Mouse (Mus musculus) embryonic facial prominence, embryonic 12.5 days (tissue): Measurements from ENCODE around the gene Idi2. TPM values are rescaled to one million over a fixed set of nuclear protein-coding genes. Genes with fewer than 3 reads are reported as not detected.
"Not testable (repeated sequence)": the region's sequence is repeated elsewhere in the genome, so short reads cannot be mapped to it uniquely, and the experiment has no call there.

ENCODE experiments used
- ATAC-seq: fragments of 200-750 bp; cut with Nextera tagmentation; 2 replicates; pipeline ENCODE4 v1.8.0; 2017; ENCODE audit not compliant: insufficient number of reproducible peaks, insufficient read depth, low FRiP score, low TSS enrichment
- H3K27ac ChIP-seq: fragments of 300-500 bp; sonication (generic); 2 replicates; pipeline ENCODE4 v1.5.1; 2016; ENCODE audit warnings: mild to moderate bottlenecking
- H3K27me3 ChIP-seq: fragments of 300-500 bp; sonication (generic); 2 replicates; pipeline ENCODE4 v1.6.1; 2016; ENCODE audit warnings: mild to moderate bottlenecking, moderate library complexity
- H3K36me3 ChIP-seq: fragments of 300-500 bp; sonication (generic); 2 replicates; pipeline ENCODE4 v1.6.1; 2016; ENCODE audit warnings: mild to moderate bottlenecking
- H3K4me1 ChIP-seq: fragments of 300-500 bp; sonication (generic); 2 replicates; pipeline ENCODE4 v1.6.1; 2016
- H3K4me2 ChIP-seq: fragments of 300-500 bp; sonication (generic); replicated peaks from 2 replicates; pipeline ENCODE4 v1.6.1; 2016; ENCODE audit warnings: mild to moderate bottlenecking, moderate library complexity
- H3K4me3 ChIP-seq: fragments of 300-500 bp; sonication (generic); 2 replicates; pipeline ENCODE4 v1.5.1; 2016; ENCODE audit warnings: mild to moderate bottlenecking
- H3K9ac ChIP-seq: fragments of 300-500 bp; sonication (generic); 2 replicates; pipeline ENCODE4 v1.6.1; 2016; ENCODE audit warnings: mild to moderate bottlenecking, moderate library complexity
- H3K9me3 ChIP-seq: fragments of 300-500 bp; sonication (generic); 2 replicates; pipeline ENCODE4 v1.6.1; 2016; ENCODE audit warnings: mild to moderate bottlenecking, moderate library complexity
- WGBS: fragments of 180-500 bp; shearing (Covaris S2); methylation state at CpG from one replicate; pipeline ENCODE4 v1.1.7; 2016; 5-methylcytosine and 5-hydroxymethylcytosine counted together
- polyA plus RNA-seq: library from polyadenylated mRNA; unstranded; fragments of >200 nt; fragmentation: Nextera tagmentation; extraction: Ambion mirVana; gene quantifications from 2 replicates; pipeline ENCODE4 v1.2.1, GENCODE M21; 2016

The Idi2 gene
- polyA plus RNA-seq, result 0.06 TPM in 1 of 2 replicates, not detected in the other

DNA sequence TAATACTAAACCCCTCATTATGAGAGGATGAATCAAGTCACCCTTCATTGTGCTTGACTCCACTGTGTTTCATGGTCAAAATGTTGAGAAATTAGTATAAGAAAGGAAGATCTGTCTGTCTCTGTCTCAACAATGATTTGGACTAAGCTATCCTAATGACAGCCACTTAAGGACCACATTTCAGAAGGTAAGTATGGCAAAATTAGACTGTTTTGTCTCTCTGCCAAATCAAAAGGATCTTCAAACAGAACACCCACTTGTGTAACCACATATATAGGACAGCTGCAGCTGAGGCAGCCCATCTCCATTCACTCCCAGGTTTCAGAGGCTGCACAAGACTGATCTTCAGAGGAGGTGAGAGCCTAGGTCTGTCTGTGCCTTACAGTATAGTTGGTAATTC lies at the start of gene Idi2:
Gene Idi2, plus strand, starts transcription at position 301 of the 400 bp plus-strand sequence.
- H3K4me2 ChIP-seq, H3K4me1 ChIP-seq, H3K27ac ChIP-seq, ATAC-seq, H3K4me3 ChIP-seq, H3K27me3 ChIP-seq, H3K9ac ChIP-seq, H3K9me3 ChIP-seq, H3K36me3 ChIP-seq: not testable (repeated sequence)

DNA sequence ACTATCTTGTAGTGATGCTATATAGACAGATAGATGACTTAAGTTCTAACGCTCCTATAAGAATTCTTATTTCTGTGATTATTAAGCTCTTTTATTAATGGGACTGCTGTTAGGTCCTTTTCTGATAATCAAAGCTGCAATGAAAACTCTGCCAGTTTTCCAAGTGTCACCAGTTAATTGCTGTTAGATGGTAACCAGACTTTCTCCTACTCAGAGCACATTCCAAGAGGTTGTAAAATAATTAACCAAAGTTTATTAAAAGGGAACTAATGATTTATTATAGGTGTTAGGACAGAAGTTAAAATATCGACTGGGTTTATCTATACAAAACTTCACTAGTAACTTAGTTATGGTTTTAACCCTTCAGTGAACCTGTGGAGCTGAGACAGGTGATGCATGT lies 46.7 kb upstream of the Idi2 start:
- H3K9me3 ChIP-seq, result peaks cover 11% of the 10 kb centered on the region; the same call in 1 of the 2 replicates

DNA sequence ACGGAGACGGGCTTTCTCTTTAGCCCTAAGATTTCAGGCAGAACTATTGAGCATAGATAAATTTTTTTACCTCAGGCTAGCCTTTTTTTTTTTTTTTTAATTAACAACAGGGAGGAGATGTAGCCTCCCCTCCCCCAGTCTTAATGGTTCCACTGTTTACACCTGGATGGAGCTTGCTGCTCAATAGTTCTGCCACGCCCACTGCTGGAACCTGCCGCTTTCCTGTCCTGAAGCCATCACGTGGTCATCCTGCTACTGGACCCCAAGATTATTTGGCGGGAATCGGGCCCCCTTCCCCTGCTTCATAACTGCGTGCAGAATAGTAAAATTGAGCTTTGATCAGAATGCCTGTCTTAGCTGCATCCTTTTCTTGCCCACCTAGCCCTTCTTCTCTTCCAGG lies 38.8 kb upstream of the Idi2 start:
- H3K4me3 ChIP-seq, H3K4me2 ChIP-seq, H3K36me3 ChIP-seq, H3K27ac ChIP-seq, H3K9ac ChIP-seq, H3K27me3 ChIP-seq, H3K9me3 ChIP-seq, H3K4me1 ChIP-seq, ATAC-seq: not testable (repeated sequence)
- WGBS, result 88% methylated on average over 8 of the region's 8 CpGs

More for the DNA sequence above, 46.7 kb upstream of the Idi2 start:
- H3K27ac ChIP-seq, H3K27me3 ChIP-seq, H3K36me3 ChIP-seq, H3K4me2 ChIP-seq, H3K4me1 ChIP-seq, ATAC-seq, H3K9ac ChIP-seq, H3K4me3 ChIP-seq: not testable (repeated sequence)
- WGBS, result 90% methylated on average over 2 of the region's 2 CpGs

DNA sequence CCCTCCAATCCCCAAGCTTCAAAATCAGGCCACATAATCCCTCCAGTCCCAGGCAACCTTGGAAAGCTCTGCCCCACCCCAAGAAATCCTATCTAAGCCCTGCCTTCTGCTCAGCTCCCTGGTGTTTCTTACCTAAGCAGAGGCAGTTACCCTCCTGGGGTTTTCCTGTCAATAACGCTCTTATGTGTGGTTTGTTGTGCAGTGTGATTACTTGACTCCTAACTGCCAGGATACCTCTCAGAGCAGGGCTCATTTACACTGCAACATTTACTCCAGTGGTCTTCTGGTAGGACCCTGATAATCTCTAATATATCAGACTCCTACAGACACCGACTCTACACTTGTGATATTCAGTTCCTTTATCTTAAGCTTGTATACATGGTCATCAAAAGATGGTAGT lies 19.2 kb upstream of the Idi2 start:
- Histone ChIP-seq H3K4me3 (no peak overlapping the region), H3K9ac (no peak overlapping the region), H3K27me3 (no peaks in the 10 kb centered on the region), H3K27ac (no peak overlapping the region), H3K4me1 (no peaks in the 10 kb centered on the region), H3K36me3 (no peaks in the 10 kb centered on the region), H3K9me3 (no peaks in the 10 kb centered on the region), H3K4me2 (no peak overlapping the region)
- 69% methylated on average over 2 of the region's 2 CpGs for WGBS
- ATAC-seq, result no peak

DNA sequence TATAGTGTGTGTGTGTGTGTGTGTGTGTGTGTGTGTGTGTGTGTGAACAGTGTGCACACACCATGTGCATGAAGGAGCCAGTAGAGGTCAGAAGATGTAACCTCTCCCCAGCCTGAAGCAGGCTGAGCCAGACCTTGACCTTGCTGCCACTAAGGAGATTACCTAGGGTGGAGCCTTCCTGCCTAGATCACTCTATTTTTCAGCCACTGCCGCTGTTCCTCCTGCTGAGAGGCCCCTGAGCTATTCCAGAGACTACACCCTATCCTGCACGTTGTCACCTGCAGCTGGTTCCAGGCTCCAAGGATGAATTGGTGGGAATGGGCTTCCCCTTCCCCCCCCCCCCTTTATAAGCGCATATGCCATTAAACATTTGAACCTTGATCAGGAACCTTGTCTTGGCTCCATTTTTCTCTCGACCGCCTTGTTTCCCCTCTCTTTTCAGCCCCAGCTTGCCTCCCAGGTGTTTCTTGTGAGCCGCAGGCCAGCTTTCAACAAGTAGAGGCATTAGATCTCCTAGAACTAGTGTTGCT lies 15.0 kb upstream of the Idi2 start:
- not testable (repeated sequence) for H3K9me3 ChIP-seq, H3K4me3 ChIP-seq, H3K27ac ChIP-seq, H3K9ac ChIP-seq, H3K36me3 ChIP-seq, H3K4me2 ChIP-seq, H3K4me1 ChIP-seq, H3K27me3 ChIP-seq, ATAC-seq
- 81% methylated on average over 6 of the region's 6 CpGs for WGBS

DNA sequence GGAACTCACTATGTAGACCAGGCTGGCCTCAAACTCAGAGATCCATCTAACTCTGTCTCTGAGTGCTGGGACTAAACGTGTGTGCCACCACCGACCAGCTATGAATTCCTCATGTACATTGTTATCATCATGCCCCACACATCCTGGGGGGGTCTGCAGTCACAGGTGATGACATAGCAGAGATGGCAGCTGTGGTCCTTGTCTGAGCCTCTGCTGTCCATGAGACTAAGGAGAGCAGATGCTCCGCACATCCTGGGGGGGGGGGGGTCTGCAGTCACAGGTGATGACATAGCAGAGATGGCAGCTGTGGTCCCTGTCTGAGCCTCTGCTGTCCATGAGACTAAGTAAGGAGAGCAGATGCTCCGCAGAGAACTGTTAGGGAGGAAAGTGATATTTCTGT lies 11.6 kb upstream of the Idi2 start:
- not testable (repeated sequence) for H3K4me3 ChIP-seq, H3K4me1 ChIP-seq, ATAC-seq, H3K27me3 ChIP-seq, H3K9ac ChIP-seq, H3K4me2 ChIP-seq, H3K27ac ChIP-seq, H3K9me3 ChIP-seq, H3K36me3 ChIP-seq
- WGBS, result 78% methylated on average over 4 of the region's 4 CpGs

DNA sequence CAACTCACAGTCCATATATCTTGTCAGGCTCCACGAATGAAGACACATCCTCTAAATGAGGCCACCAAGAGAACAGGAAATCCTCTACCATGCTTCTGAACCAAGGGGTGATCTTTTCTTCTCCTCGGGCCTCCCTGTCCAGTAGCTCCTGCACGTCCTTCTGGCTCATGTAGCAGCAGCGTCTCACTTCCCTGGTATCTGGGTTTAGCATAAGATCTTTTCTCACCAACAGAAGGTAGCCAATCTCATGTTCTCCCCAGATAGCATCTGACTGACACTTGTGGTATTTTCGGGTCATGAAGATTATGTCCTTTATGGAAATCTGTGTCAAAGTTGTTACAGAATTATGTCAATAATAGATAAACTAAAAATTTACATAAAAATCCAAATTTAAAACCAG lies 11.0 kb upstream of the Idi2 start:
- H3K27ac ChIP-seq, H3K27me3 ChIP-seq, H3K9ac ChIP-seq, H3K9me3 ChIP-seq, H3K36me3 ChIP-seq, H3K4me1 ChIP-seq, H3K4me2 ChIP-seq, H3K4me3 ChIP-seq, ATAC-seq: not testable (repeated sequence)
- 50% methylated on average over 1 of the region's 5 CpGs for WGBS

DNA sequence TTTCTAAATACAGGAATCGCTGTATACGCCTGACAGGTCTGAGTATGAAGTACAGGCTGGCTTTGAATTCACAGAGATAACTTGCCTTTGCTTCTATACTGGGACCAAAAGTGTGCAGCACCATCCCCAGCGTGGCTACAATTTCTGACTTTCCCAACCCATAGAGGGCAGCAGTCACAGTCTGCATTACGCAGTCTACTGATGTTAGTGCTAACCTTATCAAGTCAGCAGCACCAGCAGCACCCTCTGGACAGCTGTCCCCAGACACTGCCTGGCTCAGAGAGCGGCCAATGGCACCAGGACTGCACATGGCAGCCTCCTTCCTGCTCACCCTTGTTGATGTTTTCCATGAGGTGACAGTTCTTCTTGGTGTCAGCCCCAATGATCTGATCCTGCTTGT lies 8.8 kb upstream of the Idi2 start:
- H3K9ac ChIP-seq, H3K4me1 ChIP-seq, H3K27me3 ChIP-seq, H3K27ac ChIP-seq, H3K4me2 ChIP-seq, H3K36me3 ChIP-seq, ATAC-seq, H3K4me3 ChIP-seq, H3K9me3 ChIP-seq: not testable (repeated sequence)
- no CpG with 5 or more reads among the region's 5 CpGs for WGBS

DNA sequence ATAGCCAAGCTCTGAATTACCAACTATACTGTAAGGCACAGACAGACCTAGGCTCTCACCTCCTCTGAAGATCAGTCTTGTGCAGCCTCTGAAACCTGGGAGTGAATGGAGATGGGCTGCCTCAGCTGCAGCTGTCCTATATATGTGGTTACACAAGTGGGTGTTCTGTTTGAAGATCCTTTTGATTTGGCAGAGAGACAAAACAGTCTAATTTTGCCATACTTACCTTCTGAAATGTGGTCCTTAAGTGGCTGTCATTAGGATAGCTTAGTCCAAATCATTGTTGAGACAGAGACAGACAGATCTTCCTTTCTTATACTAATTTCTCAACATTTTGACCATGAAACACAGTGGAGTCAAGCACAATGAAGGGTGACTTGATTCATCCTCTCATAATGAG lies 4.5 kb upstream of the Idi2 start, which contains the start of gene Gm9745:
Gene Gm9745, minus strand, starts transcription at position 101 of the 400 bp plus-strand sequence.
- not testable (repeated sequence) for H3K4me2 ChIP-seq, ATAC-seq, H3K9ac ChIP-seq, H3K27me3 ChIP-seq, H3K9me3 ChIP-seq, H3K27ac ChIP-seq, H3K4me3 ChIP-seq, H3K4me1 ChIP-seq, H3K36me3 ChIP-seq

DNA sequence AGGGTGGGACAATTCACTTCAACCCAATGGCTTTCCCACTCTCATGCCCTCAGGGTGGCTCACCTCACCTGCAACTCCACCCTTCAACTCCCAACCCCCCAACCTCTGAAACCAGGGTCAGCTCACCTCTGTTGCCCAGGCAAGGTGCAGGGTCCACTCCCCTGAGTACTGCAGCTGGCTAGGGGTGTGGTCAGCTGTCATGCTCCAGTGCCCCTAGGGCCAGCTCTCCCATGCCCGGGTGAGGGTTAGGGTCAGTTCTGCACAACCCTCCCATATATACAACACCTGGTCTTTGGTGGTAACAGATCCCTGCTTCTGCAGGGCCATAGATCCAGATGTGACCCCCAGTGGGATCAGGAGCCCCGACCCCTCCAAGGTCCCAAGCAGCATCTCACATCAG lies 2.5 kb downstream of the Idi2 start:
- not testable (repeated sequence) for H3K4me1 ChIP-seq, H3K27ac ChIP-seq, H3K9ac ChIP-seq, H3K27me3 ChIP-seq, H3K9me3 ChIP-seq, H3K4me3 ChIP-seq, H3K36me3 ChIP-seq, ATAC-seq, H3K4me2 ChIP-seq
- 80% methylated on average over 2 of the region's 2 CpGs for WGBS

DNA sequence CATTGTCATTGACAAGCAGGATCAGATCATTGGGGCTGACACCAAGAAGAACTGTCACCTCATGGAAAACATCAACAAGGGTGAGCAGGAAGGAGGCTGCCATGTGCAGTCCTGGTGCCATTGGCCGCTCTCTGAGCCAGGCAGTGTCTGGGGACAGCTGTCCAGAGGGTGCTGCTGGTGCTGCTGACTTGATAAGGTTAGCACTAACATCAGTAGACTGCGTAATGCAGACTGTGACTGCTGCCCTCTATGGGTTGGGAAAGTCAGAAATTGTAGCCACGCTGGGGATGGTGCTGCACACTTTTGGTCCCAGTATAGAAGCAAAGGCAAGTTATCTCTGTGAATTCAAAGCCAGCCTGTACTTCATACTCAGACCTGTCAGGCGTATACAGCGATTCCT lies 4.2 kb downstream of the Idi2 start:
- H3K27ac ChIP-seq, ATAC-seq, H3K4me3 ChIP-seq, H3K9me3 ChIP-seq, H3K4me1 ChIP-seq, H3K4me2 ChIP-seq, H3K27me3 ChIP-seq, H3K9ac ChIP-seq, H3K36me3 ChIP-seq: not testable (repeated sequence)
- WGBS, result no CpG with 5 or more reads among the region's 5 CpGs

DNA sequence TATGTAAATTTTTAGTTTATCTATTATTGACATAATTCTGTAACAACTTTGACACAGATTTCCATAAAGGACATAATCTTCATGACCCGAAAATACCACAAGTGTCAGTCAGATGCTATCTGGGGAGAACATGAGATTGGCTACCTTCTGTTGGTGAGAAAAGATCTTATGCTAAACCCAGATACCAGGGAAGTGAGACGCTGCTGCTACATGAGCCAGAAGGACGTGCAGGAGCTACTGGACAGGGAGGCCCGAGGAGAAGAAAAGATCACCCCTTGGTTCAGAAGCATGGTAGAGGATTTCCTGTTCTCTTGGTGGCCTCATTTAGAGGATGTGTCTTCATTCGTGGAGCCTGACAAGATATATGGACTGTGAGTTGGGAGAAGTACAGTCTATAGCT lies 6.4 kb downstream of the Idi2 start:
- not testable (repeated sequence) for ATAC-seq, H3K4me3 ChIP-seq, H3K4me1 ChIP-seq, H3K9ac ChIP-seq, H3K9me3 ChIP-seq, H3K4me2 ChIP-seq, H3K27ac ChIP-seq, H3K36me3 ChIP-seq, H3K27me3 ChIP-seq
- WGBS, result 80% methylated on average over 1 of the region's 5 CpGs

DNA sequence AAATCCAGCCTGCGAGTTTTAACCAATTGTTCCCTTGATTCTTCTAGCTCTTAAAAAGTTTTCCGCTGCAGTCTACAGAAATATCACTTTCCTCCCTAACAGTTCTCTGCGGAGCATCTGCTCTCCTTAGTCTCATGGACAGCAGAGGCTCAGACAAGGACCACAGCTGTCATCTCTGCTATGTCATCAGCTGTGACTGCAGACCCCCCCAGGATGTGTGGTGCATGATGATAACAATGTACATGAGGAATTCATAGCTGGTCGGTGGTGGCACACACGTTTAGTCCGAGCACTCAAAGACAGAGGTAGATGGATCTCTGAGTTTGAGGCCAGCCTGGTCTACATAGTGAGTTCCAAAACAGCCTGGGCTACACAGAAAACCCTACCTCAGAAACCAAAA lies 6.9 kb downstream of the Idi2 start:
- not testable (repeated sequence) for H3K9ac ChIP-seq, ATAC-seq, H3K36me3 ChIP-seq, H3K4me1 ChIP-seq, H3K9me3 ChIP-seq, H3K27me3 ChIP-seq, H3K27ac ChIP-seq, H3K4me3 ChIP-seq, H3K4me2 ChIP-seq
- 94% methylated on average over 5 of the region's 6 CpGs for WGBS
